Mouse (Mus musculus) liver, adult 2 months (tissue): Measurements from ENCODE around the gene Rsg1. TPM values are rescaled to one million over a fixed set of nuclear protein-coding genes. Genes with fewer than 3 reads are reported as not detected.

Experiments
- DNase-seq: peaks from one replicate; pipeline ENCODE4 v3.0.0-alpha.2; 2011; ENCODE audit warnings: low read depth, low spot score; ENCODE audit errors: extremely low read depth
- H3K27ac ChIP-seq: fragments of 200-500 bp; replicated peaks from 2 replicates; pipeline ENCODE4 v1.5.1; 2012; ENCODE audit warnings: low read depth, mild to moderate bottlenecking, control low read depth, inconsistent platforms, low read length; ENCODE audit not compliant: insufficient read depth
- H3K27me3 ChIP-seq: fragments of 200-500 bp; 2 replicates; pipeline ENCODE4 v1.6.1; 2012; ENCODE audit warnings: mild to moderate bottlenecking, moderate library complexity, low read length, inconsistent platforms; ENCODE audit not compliant: control insufficient read depth, insufficient read depth
- H3K36me3 ChIP-seq: fragments of 200-500 bp; 2 replicates; pipeline ENCODE4 v1.6.1; 2012; ENCODE audit warnings: low read length, inconsistent platforms; ENCODE audit not compliant: control insufficient read depth, insufficient read depth
- H3K4me1 ChIP-seq: fragments of 200-500 bp; 2 replicates; pipeline ENCODE4 v1.6.1; 2011; ENCODE audit warnings: low read length; ENCODE audit not compliant: control insufficient read depth, insufficient read depth
- H3K4me3 ChIP-seq: fragments of 200-500 bp; 2 replicates; pipeline ENCODE4 v1.5.1; 2011; ENCODE audit warnings: low read depth, mild to moderate bottlenecking, control low read depth, low read length, moderate library complexity; ENCODE audit not compliant: insufficient read depth
- H3K79me2 ChIP-seq: fragments of 200-500 bp; 2 replicates; pipeline ENCODE4 v1.6.1; 2012; ENCODE audit warnings: inconsistent platforms, mild to moderate bottlenecking, low read length, moderate library complexity; ENCODE audit not compliant: control insufficient read depth, insufficient read depth
- H3K9ac ChIP-seq: fragments of 200-500 bp; 2 replicates; pipeline ENCODE4 v1.6.1; 2012; ENCODE audit warnings: low read depth, mild to moderate bottlenecking, control low read depth, inconsistent platforms, low read length
- CTCF ChIP-seq: fragments of 200-500 bp; IDR thresholded peaks from 2 replicates; pipeline ENCODE4 v1.5.1; 2011; ENCODE audit warnings: low read depth, low read length, control low read depth
- POLR2A ChIP-seq: fragments of 200-500 bp; IDR thresholded peaks from 2 replicates; pipeline ENCODE4 v1.6.1; 2011; ENCODE audit warnings: low read length, control low read depth; ENCODE audit not compliant: insufficient read depth; ENCODE audit errors: extremely low read depth
- whole genome bisulfite sequencing: fragments of 180-500 bp; shearing (Covaris S2); methylation state at CpG from one replicate; pipeline ENCODE4 v1.1.7; 2018; 5-methylcytosine and 5-hydroxymethylcytosine counted together
- polyA plus RNA-seq: library from polyadenylated mRNA; depleted of rRNA; stranded (reverse); fragments of >200 nt; gene quantifications from 2 replicates; pipeline ENCODE4 v1.2.3, GENCODE M21; 2012
- total RNA-seq: library from RNA; depleted of rRNA; stranded (reverse); fragments of >200 nt; gene quantifications from 2 replicates; pipeline ENCODE4 v1.2.3, GENCODE M21; 2014

The Rsg1 gene
- total and polyA plus RNA-seq, 2 experiments, result 0.50 to 0.55 TPM

GRCm38 (mm10) chr4:141204580-141205061 is 9.1 kb upstream of the Rsg1 start:
- Histone ChIP-seq H3K4me3 (no peak overlapping the region), H3K9ac (no peak overlapping the region), H3K4me1 (peaks cover 7% of the 10 kb centered on the region; the same call in 1 of the 2 replicates), H3K27ac (no peak overlapping the region), H3K36me3 (peaks cover 8% of the 10 kb centered on the region; the same call in 1 of the 2 replicates), H3K27me3 (no peaks in the 10 kb centered on the region), H3K79me2 (no peaks in the 10 kb centered on the region)
- WGBS, result 92% methylated on average over 4 of the region's 4 CpGs
- DNase-seq, result no peak
- TF ChIP-seq CTCF (no peak), POLR2A (no peak)

DNA sequence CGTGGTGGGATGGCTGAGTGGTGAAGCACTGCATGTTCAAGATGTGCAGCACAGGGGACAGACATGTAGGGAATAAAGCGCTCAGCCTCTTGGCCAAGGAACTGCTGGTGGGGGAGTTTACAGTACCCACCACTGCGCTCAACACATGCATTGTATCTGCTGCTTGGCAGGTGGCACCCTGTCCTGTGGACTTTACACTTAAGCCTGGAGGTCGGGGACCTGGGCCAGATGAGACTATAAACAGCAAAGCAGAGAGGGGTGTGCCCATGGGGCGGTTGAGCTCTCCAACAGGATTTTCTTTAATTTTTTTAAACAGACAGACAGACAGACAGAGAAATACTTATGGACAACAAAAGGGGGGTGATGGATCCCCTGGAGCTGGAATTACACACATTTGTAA is 6.7 kb upstream of the Rsg1 start:
- TF ChIP-seq POLR2A, result no peak
- no peak for TF ChIP-seq CTCF
- Histone ChIP-seq H3K9ac (no peak overlapping the region), H3K4me3 (no peak overlapping the region), H3K4me1 (peaks cover 7% of the 10 kb centered on the region; the same call in 1 of the 2 replicates), H3K36me3 (no peaks in the 10 kb centered on the region), H3K27ac (no peak overlapping the region), H3K27me3 (no peaks in the 10 kb centered on the region), H3K79me2 (no peaks in the 10 kb centered on the region)
- WGBS, result 45% methylated on average over 5 of the region's 5 CpGs
- DNase-seq, result peak; percentile 72

DNA sequence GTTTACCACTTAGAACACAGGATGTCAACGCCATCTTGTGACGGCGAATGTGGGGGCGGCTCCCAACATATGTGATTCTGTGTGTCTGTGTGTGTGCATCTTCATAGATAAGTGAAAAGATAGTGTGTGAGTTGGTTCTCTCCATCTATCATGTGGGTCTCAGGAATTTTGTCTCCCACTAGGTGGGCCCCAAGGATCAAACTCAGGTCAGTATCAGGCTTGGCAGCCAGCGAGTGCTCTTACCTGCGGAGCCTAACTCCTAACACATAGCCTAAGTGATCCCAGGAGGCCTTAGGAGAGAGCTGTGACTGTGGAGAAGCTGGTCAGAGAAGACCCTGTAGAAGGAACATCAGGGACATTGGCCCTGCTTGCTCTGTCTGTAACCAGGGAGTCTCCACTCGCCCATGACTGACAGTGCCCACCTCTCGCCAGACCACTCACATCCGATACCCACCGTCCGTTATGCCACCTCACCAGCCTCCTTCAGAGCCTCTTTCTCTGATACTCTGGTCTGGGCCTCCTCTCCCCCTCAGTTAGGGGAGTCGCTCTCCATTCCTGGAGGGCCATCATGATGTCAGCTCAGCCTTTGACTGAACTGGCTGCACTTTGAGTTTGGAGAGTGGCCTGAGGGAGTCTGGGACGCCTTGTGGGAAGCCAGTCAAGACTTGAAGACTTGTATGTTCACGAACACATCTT is 3.1 kb upstream of the Rsg1 start:
- 79% methylated on average over 14 of the region's 14 CpGs for WGBS
- no peaks in the 10 kb centered on the region for H3K36me3 ChIP-seq
- no peaks in the 10 kb centered on the region for H3K27me3 ChIP-seq
- peak overlapping the region; percentile 37; the same call in 1 of the 2 replicates for H3K9ac ChIP-seq
- H3K79me2 ChIP-seq, result no peaks in the 10 kb centered on the region
- DNase-seq, result peak; percentile 12
- H3K4me1 ChIP-seq, result peaks cover 11% of the 10 kb centered on the region
- peak overlapping the region; percentile 56 for H3K27ac ChIP-seq
- peak overlapping the region; percentile 41 for H3K4me3 ChIP-seq
- TF ChIP-seq CTCF (no peak), POLR2A (no peak)

DNA sequence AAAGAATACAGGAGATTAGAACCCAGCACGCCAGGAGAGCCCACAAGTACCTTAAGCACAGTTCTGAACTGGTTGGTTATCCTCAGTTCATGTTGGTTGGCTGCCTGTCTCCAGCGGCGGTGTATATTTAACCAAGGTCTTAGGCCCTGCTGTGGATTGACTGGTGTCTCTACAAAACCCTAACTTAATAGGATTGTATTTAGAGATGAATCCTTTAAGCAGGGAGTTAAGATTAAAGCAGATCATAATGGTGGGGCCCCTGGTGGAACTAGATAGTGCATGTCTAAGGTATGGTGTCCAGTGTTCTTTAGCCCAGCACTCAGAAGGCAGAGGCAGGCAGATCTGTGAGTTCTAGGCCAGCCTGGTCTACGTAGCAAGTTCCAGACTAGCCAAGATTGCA is 2.1 kb upstream of the Rsg1 start:
- Histone ChIP-seq H3K79me2 (no peaks in the 10 kb centered on the region), H3K27ac (no peak overlapping the region), H3K27me3 (no peaks in the 10 kb centered on the region), H3K36me3 (no peaks in the 10 kb centered on the region), H3K9ac (no peak overlapping the region), H3K4me1 (peaks cover 11% of the 10 kb centered on the region), H3K4me3 (no peak overlapping the region)
- no peak for TF ChIP-seq POLR2A
- no peak for TF ChIP-seq CTCF
- no peak for DNase-seq
- 94% methylated on average over 4 of the region's 4 CpGs for WGBS

GRCm38 (mm10) chr4:141212892-141213291 is 864 bp upstream of the Rsg1 start:
- Histone ChIP-seq H3K36me3 (no peaks in the 10 kb centered on the region), H3K27me3 (no peaks in the 10 kb centered on the region), H3K79me2 (no peaks in the 10 kb centered on the region), H3K9ac (no peak overlapping the region), H3K4me3 (no peak overlapping the region), H3K4me1 (peaks cover 5% of the 10 kb centered on the region; the same call in 1 of the 2 replicates), H3K27ac (no peak overlapping the region)
- DNase-seq, result no peak
- 92% methylated on average over 9 of the region's 9 CpGs for WGBS
- no peak for TF ChIP-seq POLR2A

DNA sequence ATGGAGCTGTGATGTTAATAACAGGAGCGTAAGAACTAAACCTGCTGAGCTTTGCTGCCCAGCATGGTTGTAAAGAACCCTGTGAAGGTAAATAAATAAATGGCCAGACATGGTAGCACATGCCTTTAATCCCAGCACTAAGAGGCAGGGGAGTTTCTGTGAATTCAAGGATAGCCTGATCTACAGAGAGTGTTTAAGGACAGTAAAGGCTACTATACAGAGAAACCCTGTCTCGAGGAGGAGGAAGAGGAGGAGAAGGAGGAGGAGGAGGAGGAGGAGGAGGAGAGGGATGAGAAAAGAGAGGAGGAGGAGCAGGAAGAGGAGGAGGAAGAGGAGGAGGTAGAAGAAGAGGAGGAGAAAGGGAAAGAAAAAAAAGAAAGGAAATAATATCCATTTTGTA is 414 bp upstream of the Rsg1 start:
- no peak for DNase-seq
- no peak overlapping the region for H3K9ac ChIP-seq
- H3K27ac ChIP-seq, result no peak overlapping the region
- H3K4me1 ChIP-seq, result peaks cover 5% of the 10 kb centered on the region; the same call in 1 of the 2 replicates
- TF ChIP-seq CTCF, result no peak
- TF ChIP-seq POLR2A, result no peak
- H3K36me3 ChIP-seq, result no peaks in the 10 kb centered on the region
- WGBS, result 67% methylated on average over 2 of the region's 2 CpGs
- no peaks in the 10 kb centered on the region for H3K79me2 ChIP-seq
- H3K4me3 ChIP-seq, result no peak overlapping the region
- no peaks in the 10 kb centered on the region for H3K27me3 ChIP-seq
